Mouse (Mus musculus): ENCODE results near the gene Ppard. TPM values are rescaled to one million over a fixed set of nuclear protein-coding genes. Genes with fewer than 3 reads are reported as not detected.

The Ppard gene
- polyA plus RNA-seq, 1 experiment from 2014 or later = 1.1 TPM

- no peak for ATAC-seq
- H3K4me1 ChIP-seq (ENCODE audit: control insufficient read depth, insufficient read depth, low read depth, low read length) = peaks cover 14% of the 10 kb centered on the region
- 77% methylated on average over 5 of the region's 5 CpGs for WGBS
- H3K27me3 ChIP-seq (replicated peaks; ENCODE audit: control insufficient read depth, insufficient read depth, low read length) = no peaks in the 10 kb centered on the region
- H3K9ac ChIP-seq (ENCODE audit: low read depth, low read length) = no peak overlapping the region
- no peak overlapping the region for H3K4me3 ChIP-seq (ENCODE audit: low read length)
- peak overlapping the region; percentile 37; the same call in 1 of the 2 replicates for H3K4me2 ChIP-seq (ENCODE audit: low read length)
- H3K36me3 ChIP-seq (ENCODE audit: control insufficient read depth, insufficient read depth, low read length) = no peaks in the 10 kb centered on the region
- H3K27ac ChIP-seq (ENCODE audit: low read depth, low read length) = no peak overlapping the region
- H3K9me3 ChIP-seq (ENCODE audit: control insufficient read depth, low read length) = no peaks in the 10 kb centered on the region
Measured at GRCm38 (mm10) chr17:28234641-28235040, 2.1 kb downstream of the Ppard start.

GRCm38 (mm10) chr17:28235982-28236635, 3.6 kb downstream of the Ppard start:
- 82% methylated on average over 7 of the region's 7 CpGs for WGBS

GRCm38 (mm10) chr17:28236636-28237015, 4.1 kb downstream of the Ppard start:
- 86% methylated on average over 4 of the region's 4 CpGs for WGBS

More at GRCm38 (mm10) chr17:28235982-28236635, 3.6 kb downstream of the Ppard start:
- Histone ChIP-seq H3K9ac (ENCODE audit: low read depth, low read length) (no peak overlapping the region), H3K4me1 (ENCODE audit: control insufficient read depth, insufficient read depth, low read depth, low read length) (peaks cover 14% of the 10 kb centered on the region), H3K36me3 (ENCODE audit: control insufficient read depth, insufficient read depth, low read length) (no peaks in the 10 kb centered on the region), H3K27me3 (replicated peaks; ENCODE audit: control insufficient read depth, insufficient read depth, low read length) (no peaks in the 10 kb centered on the region), H3K27ac (ENCODE audit: low read depth, low read length) (0 out of 2 replicates have a peak overlapping the region, but pooled peaks have one; percentile 29), H3K4me2 (ENCODE audit: low read length) (no peak overlapping the region), H3K4me3 (ENCODE audit: low read length) (no peak overlapping the region), H3K9me3 (ENCODE audit: control insufficient read depth, low read length) (no peaks in the 10 kb centered on the region)
- ATAC-seq = no peak

GRCm38 (mm10) chr17:28237362-28237761, 4.9 kb downstream of the Ppard start:
- Histone ChIP-seq H3K9ac (ENCODE audit: low read depth, low read length) (no peak overlapping the region), H3K4me2 (ENCODE audit: low read length) (no peak overlapping the region), H3K27me3 (replicated peaks; ENCODE audit: control insufficient read depth, insufficient read depth, low read length) (no peaks in the 10 kb centered on the region), H3K4me1 (ENCODE audit: control insufficient read depth, insufficient read depth, low read depth, low read length) (peaks cover 12% of the 10 kb centered on the region), H3K4me3 (ENCODE audit: low read length) (no peak overlapping the region), H3K27ac (ENCODE audit: low read depth, low read length) (no peak overlapping the region), H3K36me3 (ENCODE audit: control insufficient read depth, insufficient read depth, low read length) (no peaks in the 10 kb centered on the region), H3K9me3 (ENCODE audit: control insufficient read depth, low read length) (no peaks in the 10 kb centered on the region)
- 61% methylated on average over 5 of the region's 5 CpGs for WGBS
- no peak for ATAC-seq

More at GRCm38 (mm10) chr17:28236636-28237015, 4.1 kb downstream of the Ppard start:
- Histone ChIP-seq H3K36me3 (ENCODE audit: control insufficient read depth, insufficient read depth, low read length) (no peaks in the 10 kb centered on the region), H3K27me3 (replicated peaks; ENCODE audit: control insufficient read depth, insufficient read depth, low read length) (no peaks in the 10 kb centered on the region), H3K4me2 (ENCODE audit: low read length) (no peak overlapping the region), H3K4me3 (ENCODE audit: low read length) (no peak overlapping the region), H3K9ac (ENCODE audit: low read depth, low read length) (no peak overlapping the region), H3K27ac (ENCODE audit: low read depth, low read length) (peak overlapping the region; percentile 23; the same call in 1 of the 2 replicates), H3K9me3 (ENCODE audit: control insufficient read depth, low read length) (no peaks in the 10 kb centered on the region), H3K4me1 (ENCODE audit: control insufficient read depth, insufficient read depth, low read depth, low read length) (peaks cover 14% of the 10 kb centered on the region)
- no peak for ATAC-seq

GRCm38 (mm10) chr17:28237874-28238273, 5.4 kb downstream of the Ppard start:
- Histone ChIP-seq H3K4me3 (ENCODE audit: low read length) (no peak overlapping the region), H3K27me3 (replicated peaks; ENCODE audit: control insufficient read depth, insufficient read depth, low read length) (no peaks in the 10 kb centered on the region), H3K36me3 (ENCODE audit: control insufficient read depth, insufficient read depth, low read length) (no peaks in the 10 kb centered on the region), H3K9ac (ENCODE audit: low read depth, low read length) (no peak overlapping the region), H3K4me1 (ENCODE audit: control insufficient read depth, insufficient read depth, low read depth, low read length) (peaks cover 12% of the 10 kb centered on the region), H3K4me2 (ENCODE audit: low read length) (no peak overlapping the region), H3K9me3 (ENCODE audit: control insufficient read depth, low read length) (no peaks in the 10 kb centered on the region), H3K27ac (ENCODE audit: low read depth, low read length) (no peak overlapping the region)
- WGBS = 69% methylated on average over 6 of the region's 6 CpGs
- no peak for ATAC-seq

- H3K4me1 ChIP-seq (ENCODE audit: control insufficient read depth, insufficient read depth, low read depth, low read length) = peaks cover 13% of the 10 kb centered on the region
- H3K36me3 ChIP-seq (ENCODE audit: control insufficient read depth, insufficient read depth, low read length) = no peaks in the 10 kb centered on the region
- H3K4me2 ChIP-seq (ENCODE audit: low read length) = no peak overlapping the region
- H3K9ac ChIP-seq (ENCODE audit: low read depth, low read length) = no peak overlapping the region
- no peak overlapping the region for H3K27ac ChIP-seq (ENCODE audit: low read depth, low read length)
- no peak overlapping the region for H3K4me3 ChIP-seq (ENCODE audit: low read length)
- H3K9me3 ChIP-seq (ENCODE audit: control insufficient read depth, low read length) = no peaks in the 10 kb centered on the region
- WGBS = 95% methylated on average over 5 of the region's 5 CpGs
- ATAC-seq = no peak
- no peaks in the 10 kb centered on the region for H3K27me3 ChIP-seq (replicated peaks; ENCODE audit: control insufficient read depth, insufficient read depth, low read length)
Measured at GRCm38 (mm10) chr17:28240846-28241245, 8.3 kb downstream of the Ppard start.

GRCm38 (mm10) chr17:28242296-28242695, 9.8 kb downstream of the Ppard start:
- Histone ChIP-seq H3K4me1 (ENCODE audit: control insufficient read depth, insufficient read depth, low read depth, low read length) (peaks cover 8% of the 10 kb centered on the region), H3K9me3 (ENCODE audit: control insufficient read depth, low read length) (no peaks in the 10 kb centered on the region), H3K9ac (ENCODE audit: low read depth, low read length) (no peak overlapping the region), H3K4me2 (ENCODE audit: low read length) (no peak overlapping the region), H3K36me3 (ENCODE audit: control insufficient read depth, insufficient read depth, low read length) (no peaks in the 10 kb centered on the region), H3K27me3 (replicated peaks; ENCODE audit: control insufficient read depth, insufficient read depth, low read length) (no peaks in the 10 kb centered on the region), H3K4me3 (ENCODE audit: low read length) (no peak overlapping the region), H3K27ac (ENCODE audit: low read depth, low read length) (no peak overlapping the region)
- 79% methylated on average over 6 of the region's 6 CpGs for WGBS
- no peak for ATAC-seq

- Histone ChIP-seq H3K27me3 (replicated peaks; ENCODE audit: control insufficient read depth, insufficient read depth, low read length) (no peaks in the 10 kb centered on the region), H3K36me3 (ENCODE audit: control insufficient read depth, insufficient read depth, low read length) (no peaks in the 10 kb centered on the region), H3K9me3 (ENCODE audit: control insufficient read depth, low read length) (no peaks in the 10 kb centered on the region), H3K27ac (ENCODE audit: low read depth, low read length) (peak overlapping the region; percentile 64), H3K4me2 (ENCODE audit: low read length) (no peak overlapping the region), H3K4me1 (ENCODE audit: control insufficient read depth, insufficient read depth, low read depth, low read length) (peaks cover 10% of the 10 kb centered on the region), H3K9ac (ENCODE audit: low read depth, low read length) (no peak overlapping the region), H3K4me3 (ENCODE audit: low read length) (no peak overlapping the region)
- WGBS = 81% methylated on average over 6 of the region's 6 CpGs
- ATAC-seq = no peak
Measured at GRCm38 (mm10) chr17:28244214-28244613, 11.7 kb downstream of the Ppard start.

- Histone ChIP-seq H3K27me3 (replicated peaks; ENCODE audit: control insufficient read depth, insufficient read depth, low read length) (no peaks in the 10 kb centered on the region), H3K27ac (ENCODE audit: low read depth, low read length) (peak overlapping the region; percentile 64), H3K4me3 (ENCODE audit: low read length) (no peak overlapping the region), H3K4me2 (ENCODE audit: low read length) (no peak overlapping the region), H3K4me1 (ENCODE audit: control insufficient read depth, insufficient read depth, low read depth, low read length) (peaks cover 10% of the 10 kb centered on the region), H3K36me3 (ENCODE audit: control insufficient read depth, insufficient read depth, low read length) (no peaks in the 10 kb centered on the region), H3K9ac (ENCODE audit: low read depth, low read length) (0 out of 2 replicates have a peak overlapping the region, but pooled peaks have one; percentile 2), H3K9me3 (ENCODE audit: control insufficient read depth, low read length) (no peaks in the 10 kb centered on the region)
- 34% methylated on average over 6 of the region's 6 CpGs for WGBS
- peak; percentile 90 for ATAC-seq
Measured at GRCm38 (mm10) chr17:28244714-28245113, 12.2 kb downstream of the Ppard start.

Measured in hindbrain, embryonic 16.5 days (tissue).